Mouse (Mus musculus): Measurements from ENCODE around the gene Dnajc13.

- TF ChIP-seq CTCF (conservative IDR thresholded peaks at IDR 0.05; ENCODE audit: low read length), result no peak
- TF ChIP-seq POU5F1 (IDR thresholded peaks at IDR 0.05; ENCODE audit: borderline replicate concordance, low read length), result peak; percentile 85; the same call in 1 of the 2 replicates
Observed at GRCm38 (mm10) chr9:104102901-104103300, 159.8 kb downstream of the Dnajc13 start.

All from E14TG2a.4 (cell line).